Mouse (Mus musculus) gastrocnemius, adult 18-20 months (tissue): ENCODE results near the gene Arid5b. TPM values are rescaled to one million over a fixed set of nuclear protein-coding genes. Genes with fewer than 3 reads are reported as not detected.

ENCODE experiments used
- DNase-seq: peaks from one replicate; pipeline ENCODE4 v3.0.0; 2021; ENCODE audit warnings: low spot score
- total RNA-seq, 2 experiments: library from RNA; stranded (reverse); gene quantifications; 2 replicates each; pipeline ENCODE4 v1.2.3; 2021

The Arid5b gene
- total RNA-seq, 2 experiments from 2014 or later, result 16.6 to 33.9 TPM

DNA sequence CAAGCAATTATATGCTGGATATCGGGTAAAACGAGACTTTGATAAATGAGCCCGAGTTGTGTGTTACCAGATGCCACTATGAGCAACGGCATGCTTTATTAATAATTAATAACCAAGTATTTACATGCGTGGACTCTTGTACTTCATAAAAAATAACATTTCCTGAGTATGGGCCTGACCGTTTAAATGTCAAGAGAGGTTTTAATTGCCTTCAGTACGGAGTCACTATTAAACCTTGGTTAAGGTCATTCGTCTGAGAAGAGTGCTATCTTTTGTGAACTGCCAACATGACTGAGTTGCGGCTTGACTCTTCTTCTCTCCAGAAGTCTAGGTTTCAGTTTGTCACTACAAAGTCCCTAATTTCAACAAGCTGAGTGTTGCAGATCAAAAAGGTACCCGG is 8.8 kb downstream of the Arid5b start:
- no peak for DNase-seq

- DNase-seq, result no peak
Measured at GRCm38 (mm10) chr10:68268629-68269028, 9.9 kb downstream of the Arid5b start.

DNA sequence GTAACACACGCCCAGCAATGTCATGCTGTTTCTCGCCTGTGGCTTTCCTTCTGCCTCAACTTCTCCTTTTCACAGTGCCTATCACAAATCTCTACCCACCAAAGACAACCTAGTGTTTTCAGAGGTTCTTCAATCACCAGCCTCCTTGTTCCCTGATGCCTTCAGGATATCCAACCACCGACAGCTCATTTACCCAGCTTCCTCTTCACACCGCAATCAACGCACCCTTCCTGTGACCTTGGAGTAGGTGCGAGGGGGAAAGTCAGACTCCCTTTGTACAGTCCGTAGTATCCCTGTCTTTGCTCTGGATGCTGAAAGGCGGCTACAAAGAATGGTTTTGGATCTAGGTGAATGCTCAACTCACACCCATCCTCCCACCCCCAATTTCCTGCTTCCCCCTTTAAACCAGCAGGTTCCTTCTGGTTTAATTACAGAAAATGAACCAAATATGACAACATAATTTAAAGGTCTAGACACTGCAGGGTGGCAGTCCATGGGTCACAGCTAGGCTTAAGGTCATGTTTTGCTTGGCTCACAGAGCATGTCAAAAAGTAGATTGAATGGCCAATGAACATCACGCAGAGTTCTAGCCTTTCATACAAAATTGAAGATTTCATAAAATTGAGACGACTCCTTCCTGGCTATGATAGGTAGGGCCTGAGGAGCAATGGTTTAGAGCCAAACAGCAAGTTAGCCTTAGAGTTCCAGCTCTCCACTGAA is 14.4 kb downstream of the Arid5b start:
- no peak for DNase-seq

DNA sequence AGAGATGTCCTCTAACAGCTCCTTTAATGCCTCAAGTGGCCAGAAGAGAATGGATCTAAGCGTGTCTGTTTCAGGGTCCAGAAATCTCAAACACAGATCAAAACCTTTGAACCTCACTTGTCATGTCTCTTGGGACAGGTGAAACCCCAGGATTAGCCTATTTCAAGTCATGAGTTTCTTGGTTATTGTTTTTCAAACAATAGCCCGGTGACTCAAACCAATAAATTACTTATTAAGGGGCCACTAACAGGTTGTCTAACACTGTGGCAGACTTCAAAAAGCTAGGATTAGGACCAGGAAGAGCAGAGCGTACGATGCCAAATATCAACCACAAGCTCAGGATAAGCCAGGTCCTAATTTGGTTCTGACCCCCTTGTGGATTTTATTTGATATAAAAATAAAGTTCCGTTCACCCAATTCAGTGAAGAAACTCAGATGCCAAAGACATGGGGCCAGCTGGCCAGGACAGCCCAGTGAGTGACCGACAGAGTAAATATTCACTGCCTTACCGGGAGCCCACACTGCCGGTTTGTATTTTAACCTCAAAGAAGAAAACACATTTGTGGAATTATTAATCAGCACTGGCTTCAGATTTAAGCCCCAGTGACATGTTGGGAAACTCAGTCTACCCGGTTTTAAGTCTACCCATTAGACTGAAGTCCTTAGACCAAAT is 15.1 kb downstream of the Arid5b start:
- no peak for DNase-seq

GRCm38 (mm10) chr10:68259601-68260000 is 18.9 kb downstream of the Arid5b start:
- DNase-seq, result no peak

GRCm38 (mm10) chr10:68257358-68258056 is 21.0 kb downstream of the Arid5b start:
- no peak for DNase-seq

DNA sequence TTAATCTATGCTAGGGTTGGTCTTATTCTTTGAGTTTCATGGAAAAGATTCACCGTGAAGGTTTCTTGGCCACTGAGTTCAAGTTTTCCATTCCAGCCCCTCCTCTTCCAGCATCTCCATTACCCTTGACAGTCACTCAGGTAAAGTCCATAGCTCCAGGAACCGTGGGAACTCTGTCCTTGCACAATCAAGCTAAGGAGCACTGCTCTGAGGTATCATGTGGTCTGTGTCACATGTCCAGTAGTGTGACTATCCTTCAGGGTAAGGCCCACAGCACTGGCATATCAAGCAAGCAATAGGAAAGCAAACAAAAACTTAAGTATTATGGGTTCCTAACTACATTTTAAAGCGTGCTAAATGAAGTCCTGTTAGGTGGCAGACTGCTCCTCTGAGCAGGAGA is 22.4 kb downstream of the Arid5b start:
- no peak for DNase-seq

DNA sequence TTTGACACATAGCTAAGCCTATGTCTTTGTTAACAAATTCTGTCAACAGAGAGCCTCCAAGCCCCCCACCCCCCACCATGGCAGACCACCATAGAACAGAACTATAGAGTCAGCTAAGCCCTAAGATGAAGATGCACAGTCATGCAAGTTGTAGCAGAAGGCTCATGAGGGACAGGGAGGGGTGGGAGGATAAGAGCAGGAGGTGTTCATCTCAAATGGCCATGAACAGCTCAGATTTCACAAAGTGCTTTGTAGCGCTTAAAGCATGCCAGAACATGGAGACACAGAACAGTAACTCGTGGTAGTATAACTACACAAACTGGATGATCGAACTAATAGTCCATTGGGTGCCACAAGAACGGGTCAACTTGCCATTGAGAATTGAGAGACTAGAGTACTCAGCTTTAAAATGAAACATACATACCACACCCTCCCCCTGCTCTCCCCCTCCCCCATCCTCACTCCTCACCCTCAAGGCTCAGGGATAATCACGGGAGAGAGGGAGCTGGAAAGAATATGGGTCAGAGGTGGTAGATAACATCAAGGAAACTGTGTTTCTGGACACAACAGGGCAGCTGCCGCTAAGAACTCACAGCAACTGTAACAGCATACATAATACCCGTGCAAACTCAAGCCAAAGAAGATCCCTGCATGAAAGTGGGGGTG is 25.0 kb downstream of the Arid5b start:
- no peak for DNase-seq

DNA sequence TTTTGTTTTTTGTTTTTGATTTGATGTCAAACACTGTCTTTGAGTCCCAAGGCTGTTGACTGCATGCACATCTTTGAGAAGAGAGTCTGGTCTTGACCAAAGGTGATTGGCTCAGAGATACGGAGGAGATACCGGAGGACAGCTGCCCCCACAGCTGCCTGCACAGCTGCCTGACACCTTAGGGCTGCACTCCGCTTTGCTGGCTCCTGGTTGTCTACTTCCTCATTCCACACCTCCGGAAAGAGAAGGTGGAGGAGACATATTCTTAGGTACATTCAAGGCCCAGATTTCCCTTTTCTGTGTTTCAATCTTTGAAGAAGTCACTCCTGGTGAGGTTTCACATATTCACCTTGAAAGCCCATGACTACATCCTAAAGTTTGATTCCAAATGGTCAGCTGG is 25.9 kb downstream of the Arid5b start:
- no peak for DNase-seq

- no peak for DNase-seq
Measured at GRCm38 (mm10) chr10:68249355-68249782, 29.2 kb downstream of the Arid5b start.

DNA sequence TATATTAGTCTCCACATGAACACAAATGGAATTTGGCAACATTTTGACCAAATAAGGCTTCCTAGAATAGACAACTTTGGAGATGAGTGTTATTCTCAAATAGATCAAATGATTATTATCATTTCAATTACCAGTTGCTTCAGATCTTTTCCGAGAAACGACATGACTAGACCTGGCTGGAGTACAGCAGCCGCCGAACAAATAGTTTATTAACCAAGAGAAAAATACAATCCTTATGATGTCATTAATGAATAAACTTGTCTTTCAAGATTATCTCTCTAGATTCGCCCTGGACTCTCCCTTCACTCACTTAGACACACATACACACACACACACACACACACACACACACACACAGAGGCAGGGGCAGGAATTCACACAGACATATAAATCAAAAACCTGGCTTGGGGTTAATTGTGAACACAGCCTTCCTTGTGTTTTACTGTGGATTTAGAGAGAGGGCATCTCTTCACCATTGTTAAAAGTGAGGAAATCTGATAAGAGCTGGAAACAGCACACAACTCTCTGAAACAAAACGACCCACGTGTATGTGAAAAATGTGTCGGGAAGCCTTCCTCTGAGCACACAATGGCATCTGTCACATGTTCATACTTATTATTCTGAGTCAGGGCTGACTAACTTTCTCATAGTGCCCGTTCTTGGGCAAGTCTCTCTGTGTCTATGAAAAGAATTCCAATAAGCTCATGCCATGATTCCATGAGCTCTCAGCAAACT is 30.1 kb downstream of the Arid5b start:
- no peak for DNase-seq

DNA sequence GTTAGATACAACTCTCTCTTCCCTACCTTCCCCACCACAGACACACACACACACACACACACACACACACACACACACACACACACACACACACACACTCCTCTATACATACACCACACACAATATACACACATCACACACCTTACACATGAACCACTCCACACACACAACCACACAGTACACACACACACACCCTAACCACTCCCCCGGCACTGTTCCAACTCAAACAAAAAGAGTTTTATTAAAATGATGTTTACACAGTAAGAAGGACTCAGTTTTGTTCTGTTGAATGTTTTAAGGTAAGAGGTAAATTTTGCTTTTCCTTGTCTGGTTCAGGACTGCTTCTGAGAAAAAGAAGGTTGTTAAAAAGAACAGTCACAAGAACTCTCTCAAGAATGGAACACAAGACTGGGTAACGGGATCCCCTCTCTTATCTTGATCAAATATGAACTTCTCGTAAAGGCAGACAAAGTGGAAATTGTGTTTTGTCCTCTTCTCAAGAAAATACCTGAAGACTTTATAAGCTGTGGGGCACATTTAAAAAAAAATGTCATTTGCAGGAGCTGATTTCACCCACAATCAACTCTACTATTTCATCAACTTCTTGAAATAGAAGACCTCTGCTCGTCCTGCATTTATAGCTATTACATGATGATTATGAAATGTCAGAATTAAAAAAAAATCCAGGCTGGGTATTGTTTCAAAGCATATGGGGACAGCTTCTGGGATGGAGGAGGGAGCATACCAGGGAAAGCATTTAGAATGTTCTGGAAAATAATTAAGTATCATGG is 30.9 kb downstream of the Arid5b start:
- no peak for DNase-seq

- DNase-seq, result no peak
Measured at GRCm38 (mm10) chr10:68246603-68247247, 31.8 kb downstream of the Arid5b start.

DNA sequence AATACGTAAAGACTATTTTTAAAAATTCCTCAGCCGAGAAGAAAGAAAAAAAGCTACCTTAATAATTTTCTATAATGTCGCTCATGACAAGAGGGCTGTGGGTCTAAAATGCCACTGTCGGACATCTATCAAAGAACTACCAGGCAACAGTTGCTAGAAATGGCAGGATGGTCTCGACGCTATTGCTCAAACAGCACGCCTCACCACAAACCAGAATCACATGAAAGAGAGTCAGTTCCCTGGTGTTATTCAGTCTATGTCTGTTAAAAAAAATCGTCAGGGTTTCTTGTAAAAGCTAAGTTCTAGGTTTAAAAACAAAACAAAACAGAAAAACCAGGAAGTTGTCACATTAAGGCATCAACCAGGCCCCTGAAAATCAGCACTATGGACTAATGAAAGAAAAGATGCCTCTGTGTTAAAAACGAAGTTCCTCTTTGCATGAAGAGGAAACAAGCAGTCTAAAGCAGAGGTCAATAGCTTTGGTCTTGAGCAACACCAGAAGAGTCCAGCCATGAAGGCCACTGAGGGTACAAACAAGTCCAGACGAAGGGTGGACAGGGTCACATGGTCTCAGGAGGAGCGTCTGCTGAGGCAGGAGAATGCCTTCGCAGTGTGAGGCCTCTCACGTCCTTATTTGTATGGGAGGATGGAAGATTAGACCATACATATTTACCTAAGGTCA is 37.6 kb downstream of the Arid5b start:
- DNase-seq, result no peak

GRCm38 (mm10) chr10:68240094-68240803 is 38.3 kb downstream of the Arid5b start:
- DNase-seq, result no peak

- no peak for DNase-seq
Measured at GRCm38 (mm10) chr10:68239426-68240070, 39.0 kb downstream of the Arid5b start.

GRCm38 (mm10) chr10:68238707-68239425 is 39.7 kb downstream of the Arid5b start:
- no peak for DNase-seq

DNA sequence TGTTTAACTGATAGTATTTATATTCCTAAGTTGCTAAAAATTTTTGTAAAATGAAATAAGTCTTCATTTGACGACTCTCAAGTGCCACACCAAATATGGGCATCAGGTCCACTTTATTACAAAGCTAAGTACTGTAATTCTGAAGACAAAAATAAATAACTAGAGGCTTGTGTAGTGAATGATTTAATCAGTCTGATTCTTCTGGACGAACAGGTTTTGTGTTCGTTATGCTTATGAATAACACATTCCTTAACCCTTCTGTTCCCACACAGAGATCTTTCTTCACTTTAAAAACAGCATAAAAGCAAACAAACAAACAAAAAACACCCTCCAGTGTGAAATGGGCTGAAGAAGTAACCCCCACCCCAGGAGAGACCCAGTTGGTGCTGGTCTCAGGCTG is 40.4 kb downstream of the Arid5b start:
- DNase-seq, result no peak
